Mouse (Mus musculus): ENCODE results near the gene Otud7b.
"Not testable (repeated sequence)": the region's sequence is repeated elsewhere in the genome, so short reads cannot be mapped to it uniquely, and the experiment has no call there.

Otud7b gene

DNA sequence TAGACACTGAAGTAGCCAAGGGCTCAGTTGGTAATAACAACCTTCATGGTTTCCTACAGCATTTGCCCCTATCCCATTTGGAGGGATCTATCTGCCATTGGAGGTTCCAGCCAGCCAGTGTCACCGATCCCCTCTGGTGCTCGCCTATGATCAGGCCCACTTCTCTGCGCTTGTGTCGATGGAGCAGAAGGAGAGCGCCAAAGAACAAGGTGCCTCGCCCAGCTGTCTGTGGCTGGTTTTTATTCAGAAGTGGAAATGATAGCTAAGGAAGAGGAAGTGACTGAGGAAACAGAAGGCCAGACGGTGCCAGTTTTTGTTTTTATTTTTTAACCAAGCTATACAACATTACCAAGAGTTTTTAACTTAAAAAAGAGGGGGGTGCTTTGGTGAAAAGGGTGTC lies 47.5 kb downstream of the Otud7b start:
- DNase-seq: no peak

DNA sequence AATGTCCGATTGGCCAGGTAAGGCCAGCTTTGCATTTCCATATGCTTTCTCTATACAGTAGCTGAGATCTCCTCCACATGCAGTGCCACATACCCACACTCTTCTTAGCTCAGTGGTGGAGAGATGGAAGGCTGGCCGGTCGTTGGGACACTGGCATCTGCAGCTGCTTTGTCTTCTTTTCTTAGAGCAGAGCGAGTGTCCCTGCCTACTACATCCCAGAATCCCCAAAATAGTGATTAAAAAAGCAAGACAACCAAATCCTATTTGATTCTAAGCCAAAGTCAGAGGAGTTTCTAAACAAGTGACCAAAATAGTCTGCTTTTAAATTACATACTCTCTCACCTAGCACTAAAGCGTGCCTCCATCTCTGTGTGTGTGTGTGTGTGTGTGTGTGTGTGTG lies 48.3 kb downstream of the Otud7b start:
- DNase-seq: no peak

DNA sequence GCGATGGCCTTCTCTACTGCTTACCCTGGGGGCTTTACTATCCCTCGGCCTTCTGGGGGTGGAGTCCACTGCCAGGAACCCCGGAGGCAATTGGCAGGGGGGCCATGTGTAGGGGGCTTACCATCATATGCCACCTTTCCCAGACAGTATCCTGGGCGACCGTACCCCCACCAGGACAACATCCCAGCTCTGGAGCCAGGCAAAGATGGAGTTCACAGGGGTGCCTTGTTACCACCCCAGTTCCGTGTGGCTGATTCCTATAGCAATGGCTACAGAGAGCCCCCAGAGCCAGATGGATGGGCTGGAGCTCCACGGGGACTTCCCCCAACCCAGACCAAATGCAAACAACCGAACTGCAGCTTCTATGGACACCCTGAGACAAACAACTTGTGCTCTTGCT lies 51.2 kb downstream of the Otud7b start:
- no peak for DNase-seq

DNA sequence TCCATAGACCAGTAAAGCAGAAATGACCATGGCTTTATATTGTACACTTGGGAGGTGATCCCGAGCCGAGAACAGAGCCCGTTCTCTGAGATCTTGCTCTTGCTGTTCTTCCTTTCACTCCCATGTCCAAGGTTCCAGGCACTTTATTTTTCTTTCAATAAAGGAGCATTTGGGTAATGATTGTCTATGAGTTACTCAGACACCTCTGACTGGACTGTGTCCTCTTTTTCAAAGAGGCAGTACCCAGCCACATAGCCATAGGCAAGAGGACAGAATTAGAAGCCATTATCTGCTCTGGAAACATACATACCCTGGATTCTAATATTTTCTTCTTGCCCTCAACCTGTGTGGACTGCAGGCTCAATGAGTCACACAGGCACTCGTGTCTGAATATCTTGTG lies 55.5 kb downstream of the Otud7b start:
- no peak for DNase-seq

DNA sequence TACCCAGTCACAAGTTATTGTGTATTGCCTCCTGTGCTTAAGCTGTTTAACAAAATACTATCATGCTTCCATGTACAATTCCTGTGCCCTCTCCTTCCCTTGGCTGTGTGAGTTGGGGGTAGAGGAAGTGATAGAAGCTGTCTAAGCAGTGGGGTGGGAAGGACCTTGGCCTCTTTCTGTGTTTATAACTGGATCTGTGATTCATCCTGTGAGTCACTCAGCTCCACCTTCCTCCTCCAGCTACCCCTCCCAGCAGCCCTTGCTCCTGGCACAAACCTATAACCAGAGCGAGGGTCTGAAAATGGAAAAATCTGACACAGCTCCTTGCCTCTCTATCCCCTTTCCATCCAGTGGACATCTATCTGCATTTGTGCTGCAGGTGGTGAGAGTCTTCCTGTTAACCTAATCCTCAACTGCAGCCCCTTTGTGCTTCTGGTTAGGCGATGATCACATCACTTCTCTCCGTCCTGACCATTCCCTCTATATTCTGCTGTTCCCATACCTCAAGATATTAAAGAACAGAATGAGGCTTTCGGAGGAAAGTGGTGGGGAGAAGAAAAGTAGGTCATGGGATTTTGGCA lies 56.0 kb downstream of the Otud7b start:
- no peak for DNase-seq

DNA sequence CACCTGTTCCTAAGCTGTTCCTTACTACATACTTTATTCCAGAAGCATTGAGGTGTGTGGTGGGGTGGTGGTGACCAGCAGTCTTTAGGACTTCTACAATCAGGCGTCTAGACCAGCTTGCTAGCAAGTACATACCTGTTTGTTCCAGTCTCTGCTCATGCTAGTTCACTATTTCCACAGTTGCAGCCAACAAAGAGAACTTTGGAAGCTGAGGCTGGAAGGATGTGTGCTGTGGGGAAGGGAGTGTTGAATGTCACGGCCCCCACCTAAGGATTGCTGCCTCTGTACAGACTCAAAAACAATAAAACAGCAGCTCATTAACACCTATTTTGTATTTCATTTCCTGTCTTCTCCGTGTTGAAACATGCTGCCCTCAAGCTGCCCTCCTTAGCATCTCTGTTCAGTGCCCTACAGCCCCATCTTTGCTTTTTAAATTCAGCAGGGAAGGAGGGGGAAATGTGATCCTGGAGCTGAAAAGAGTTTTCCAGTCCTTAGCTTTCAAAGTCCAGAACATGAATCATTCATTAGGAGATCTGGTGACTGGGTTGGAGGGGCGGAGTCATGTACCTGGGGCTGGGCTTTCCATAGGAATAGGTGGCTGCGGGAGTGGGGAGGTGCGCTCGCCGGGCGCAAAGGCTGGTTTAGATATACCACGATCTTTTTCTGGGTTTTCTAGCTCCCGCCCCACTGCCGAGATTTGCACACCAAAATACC lies 56.6 kb downstream of the Otud7b start:
- DNase-seq: no peak

DNA sequence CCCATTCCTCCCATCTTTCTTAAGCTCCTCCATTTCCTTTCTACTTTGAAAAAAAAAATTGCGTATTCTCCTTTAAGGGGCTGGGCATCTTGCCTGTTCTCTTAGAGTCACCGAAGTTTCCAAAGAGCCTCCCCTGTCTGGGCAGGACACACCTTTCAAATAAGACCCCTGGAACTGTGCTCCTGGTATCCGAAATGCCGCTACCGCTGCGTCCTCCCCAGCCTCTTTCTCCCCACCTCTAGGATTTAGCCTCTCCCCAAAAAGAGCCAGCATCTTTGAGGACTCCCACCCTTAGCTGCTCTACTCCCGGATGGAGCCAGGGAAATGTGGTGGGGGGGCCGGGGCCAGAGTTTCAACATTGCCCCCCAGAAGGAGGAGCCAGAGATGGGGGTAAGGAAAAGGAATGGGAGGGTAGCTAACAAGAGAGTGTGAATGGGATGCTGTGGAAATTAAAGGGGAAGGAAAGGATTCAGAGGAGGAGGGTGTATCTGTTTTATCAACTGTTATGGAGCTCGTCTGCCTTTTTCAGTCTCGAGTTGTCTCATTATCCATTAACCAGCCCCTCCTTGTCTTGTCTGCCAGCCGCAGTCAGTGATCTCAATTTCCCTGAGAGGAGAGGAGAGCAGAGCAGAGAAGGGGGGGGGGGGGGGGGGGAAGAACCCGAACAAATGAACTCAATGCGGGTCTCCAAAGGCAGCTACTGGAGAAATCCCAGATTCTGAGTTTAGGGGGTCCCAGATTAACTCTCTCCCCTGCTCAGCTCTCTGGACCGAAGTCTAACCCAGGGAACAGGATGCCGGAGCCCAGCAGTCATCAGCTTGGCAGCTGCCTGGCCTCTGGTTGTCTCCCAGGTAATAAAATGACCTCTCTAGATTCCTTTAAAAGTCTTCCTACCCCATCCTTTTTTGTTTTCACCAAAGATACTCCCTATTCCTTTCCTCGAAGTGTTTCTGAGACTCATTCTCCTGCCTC lies 57.8 kb downstream of the Otud7b start, which contains the start of gene Mtmr11:
Gene Mtmr11 (plus strand): TSS at position 136 of the 972 bp plus-strand sequence.
- no peak for DNase-seq

DNA sequence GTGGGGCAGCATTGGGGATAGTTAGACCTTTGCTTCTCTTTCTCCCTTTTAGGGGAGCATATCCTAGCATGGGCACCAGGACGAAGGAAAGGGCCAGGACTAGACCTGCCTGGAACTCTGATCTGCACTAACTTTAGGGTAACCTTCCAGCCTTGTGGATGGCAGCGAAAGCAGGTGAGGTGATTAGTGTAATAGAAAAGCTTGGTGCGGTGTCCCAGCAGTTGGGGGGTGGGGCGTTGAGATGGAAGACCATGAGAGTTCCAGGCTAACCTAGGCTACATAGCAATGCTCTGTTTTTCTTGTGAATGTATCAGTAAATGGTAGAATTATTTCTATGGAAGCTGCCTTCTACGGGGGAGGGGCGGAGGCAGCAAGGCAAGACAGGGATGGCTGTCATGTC lies 58.7 kb downstream of the Otud7b start:
- DNase-seq: no peak

DNA sequence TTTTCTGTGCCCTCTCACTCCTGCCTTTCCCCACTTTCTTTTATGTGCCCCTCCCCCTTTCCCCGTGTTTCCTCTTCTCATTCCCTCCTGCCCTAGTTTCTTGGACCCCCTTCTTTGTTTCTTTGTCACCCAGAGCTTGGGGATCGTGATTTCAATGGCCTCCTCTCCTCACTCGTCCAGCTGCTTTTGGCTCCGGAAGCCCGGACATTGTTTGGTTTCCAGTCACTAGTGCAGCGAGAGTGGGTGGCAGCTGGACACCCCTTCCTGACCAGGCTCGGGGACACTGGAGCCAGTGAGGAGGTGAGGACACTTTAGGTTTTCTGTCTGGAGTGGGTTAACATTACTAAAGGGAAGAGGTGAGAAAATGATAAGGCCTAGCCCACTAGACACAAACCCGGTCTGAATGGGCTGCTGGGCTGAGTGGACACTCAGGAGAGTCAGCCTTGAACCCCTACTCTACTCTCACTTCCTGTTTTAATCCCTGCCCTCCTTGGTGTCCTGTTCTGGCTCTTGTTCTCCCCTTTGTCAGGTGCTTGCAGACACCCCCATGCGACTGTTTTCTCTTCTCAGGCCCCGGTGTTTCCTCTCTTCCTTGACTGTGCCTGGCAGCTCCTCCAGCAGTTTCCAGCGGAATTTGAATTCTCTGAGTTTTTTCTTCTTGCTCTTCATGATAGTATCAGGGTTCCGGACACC lies 64.3 kb downstream of the Otud7b start:
- DNase-seq: no peak

DNA sequence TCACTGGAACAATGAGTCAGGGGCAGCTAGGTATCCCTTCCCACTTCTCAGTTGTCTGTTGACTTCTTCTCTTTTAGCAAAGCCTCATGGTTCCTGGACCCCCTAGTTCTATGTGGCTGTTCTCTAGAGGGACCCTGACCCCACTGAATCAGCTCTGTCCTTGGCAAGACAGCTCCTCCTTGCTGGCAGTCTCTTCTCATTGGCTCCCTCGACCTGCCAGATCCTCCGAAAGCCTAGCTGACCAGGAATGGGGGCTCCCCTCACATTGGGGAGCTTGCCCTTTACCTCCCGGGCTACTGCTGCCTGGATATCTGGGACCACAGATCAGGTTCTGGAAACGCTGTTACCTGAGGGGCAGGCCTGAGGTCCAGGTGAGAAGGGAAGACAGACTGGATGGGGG lies 65.9 kb downstream of the Otud7b start:
- no peak for DNase-seq

DNA sequence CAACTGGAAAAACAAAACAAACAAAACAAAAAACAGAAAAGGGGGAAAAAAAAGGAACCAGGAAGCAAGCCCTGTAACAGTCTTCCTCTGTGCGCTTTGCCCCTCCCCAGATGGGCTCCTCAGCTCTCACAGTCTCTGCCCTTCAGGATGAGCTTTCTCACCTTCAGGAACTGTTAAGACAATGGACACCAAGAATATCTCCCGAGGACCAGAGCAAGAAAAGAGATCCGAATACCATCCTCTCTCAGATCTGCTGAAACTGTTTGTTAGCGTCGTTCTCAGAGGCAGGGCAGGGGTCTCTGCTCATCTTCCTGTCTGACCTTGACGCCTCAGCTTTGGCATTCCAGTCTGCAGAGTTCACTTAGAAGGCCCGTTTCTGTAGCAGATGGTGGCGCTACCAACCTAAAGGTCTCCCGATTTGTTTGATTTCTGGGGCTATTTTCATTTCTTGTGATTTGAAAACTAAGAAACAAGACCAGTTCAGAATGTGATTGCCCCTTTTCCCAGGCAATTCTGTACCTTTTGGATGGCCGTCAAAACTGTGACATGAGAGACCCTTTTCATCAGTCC lies 66.7 kb downstream of the Otud7b start:
- peak; percentile 37 for DNase-seq

DNA sequence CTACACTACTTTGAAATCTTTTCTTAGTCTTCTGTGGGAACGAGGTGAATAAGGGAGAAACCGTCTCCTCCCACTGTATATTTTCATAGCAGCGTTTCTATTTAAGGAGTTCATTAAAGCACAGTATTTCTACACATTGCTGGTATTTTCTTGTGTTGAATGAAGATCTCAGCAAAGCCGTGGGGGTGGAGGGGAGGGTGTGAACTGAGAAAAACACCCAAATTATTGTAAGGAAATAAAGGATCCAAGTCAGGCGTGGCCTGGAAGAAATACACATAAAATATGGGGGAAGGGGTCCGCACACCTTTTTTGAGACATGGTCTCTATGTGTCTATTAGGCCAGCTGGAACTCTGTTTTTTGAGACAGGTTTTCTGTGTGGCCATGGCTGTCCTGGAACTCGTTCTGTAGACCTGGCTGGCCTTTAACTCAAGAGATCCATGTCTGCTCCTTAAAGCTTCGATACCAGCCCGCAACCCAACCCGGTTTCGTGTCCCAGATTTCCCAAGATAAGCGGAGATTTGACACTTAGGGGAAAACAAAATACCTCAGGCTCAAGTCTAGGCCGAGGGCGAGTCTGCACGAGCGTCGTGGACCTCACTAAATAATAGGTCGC lies 67.4 kb downstream of the Otud7b start:
- no peak for DNase-seq

DNA sequence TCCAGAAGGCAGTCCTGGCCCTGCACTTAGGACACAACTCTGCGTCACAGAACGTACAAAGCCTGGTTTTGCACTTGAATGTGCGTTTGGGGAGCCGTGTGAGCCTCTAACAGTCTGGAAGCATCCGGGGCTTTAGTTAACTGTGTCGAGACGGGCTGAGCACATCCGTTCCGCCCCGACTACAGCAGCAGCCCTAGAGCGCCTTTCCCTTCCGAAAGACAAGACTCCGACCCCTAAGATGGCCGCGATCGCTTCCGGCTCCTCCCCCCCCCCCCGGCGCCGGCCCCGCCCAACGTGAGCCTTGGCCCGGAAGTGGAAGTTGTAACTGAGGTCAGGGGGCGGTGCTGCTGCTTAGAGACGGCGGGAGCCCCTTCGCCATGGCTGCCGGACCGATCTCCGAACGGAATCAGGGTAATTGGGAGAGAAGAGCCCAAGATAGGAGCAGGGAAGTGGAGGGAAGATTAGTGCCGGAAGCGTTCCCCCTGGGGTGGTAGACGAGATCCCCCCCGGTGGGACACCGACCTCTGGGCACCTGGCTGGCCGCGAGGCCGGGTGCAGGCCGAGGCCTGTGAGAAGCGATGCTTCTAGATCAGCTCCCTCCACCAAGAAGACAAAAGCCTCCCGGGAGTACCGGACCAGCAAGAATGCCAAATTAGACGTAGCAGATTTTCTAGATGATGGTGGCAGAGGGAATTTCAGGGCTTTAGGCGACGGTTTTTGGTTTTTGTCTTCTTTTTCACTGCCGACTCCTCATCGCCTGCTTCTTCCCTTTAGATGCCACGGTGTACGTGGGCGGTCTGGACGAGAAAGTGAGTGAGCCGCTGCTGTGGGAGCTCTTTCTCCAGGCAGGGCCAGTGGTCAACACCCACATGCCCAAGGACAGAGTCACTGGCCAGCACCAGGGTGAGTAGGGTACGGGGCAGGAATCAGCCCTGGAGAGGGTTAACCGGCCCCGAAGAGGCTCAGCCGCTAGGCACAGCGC lies 68.2 kb downstream of the Otud7b start, which contains the start of gene Sf3b4:
Gene Sf3b4 (plus strand): TSS at position 136 of the 982 bp plus-strand sequence.
- DNase-seq: peak; percentile 87

DNA sequence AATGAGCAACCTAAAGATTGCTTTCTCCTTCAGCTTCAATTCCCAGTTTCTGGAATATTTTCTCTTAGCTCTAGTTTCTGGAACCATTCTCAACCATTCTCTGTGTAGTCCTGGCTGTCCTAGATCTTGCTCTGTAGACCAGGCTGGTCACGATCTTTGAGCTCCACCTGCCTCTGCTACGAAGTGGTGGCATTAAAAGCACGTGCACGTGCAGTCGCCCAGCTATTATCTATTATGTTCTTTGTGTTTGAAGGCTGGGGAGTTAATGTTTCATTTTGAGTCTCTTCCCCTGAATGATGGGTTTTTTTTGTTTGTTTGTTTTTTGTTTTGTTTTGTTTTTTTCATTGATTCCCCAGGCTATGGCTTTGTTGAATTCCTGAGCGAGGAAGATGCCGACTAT lies 68.9 kb downstream of the Otud7b start:
- no peak for DNase-seq

DNA sequence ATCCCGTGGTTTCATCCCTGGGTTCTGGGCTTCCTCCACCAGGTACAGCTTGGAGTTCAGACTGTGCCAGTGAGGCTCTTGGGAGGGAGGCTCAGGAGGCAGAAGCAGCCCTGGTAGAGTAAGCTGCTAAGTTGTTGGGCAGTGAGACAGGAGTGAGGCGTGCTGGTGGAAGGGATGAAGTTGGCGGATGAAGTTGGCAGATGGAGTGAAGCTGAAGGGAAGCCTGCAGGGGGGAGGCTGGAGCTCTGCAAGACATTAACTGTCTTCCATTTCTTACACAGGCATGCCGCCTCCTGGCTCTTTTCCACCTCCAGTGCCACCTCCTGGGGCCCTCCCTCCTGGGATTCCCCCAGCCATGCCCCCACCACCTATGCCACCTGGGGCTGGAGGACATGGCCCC lies 69.7 kb downstream of the Otud7b start:
- DNase-seq: not testable (repeated sequence)

DNA sequence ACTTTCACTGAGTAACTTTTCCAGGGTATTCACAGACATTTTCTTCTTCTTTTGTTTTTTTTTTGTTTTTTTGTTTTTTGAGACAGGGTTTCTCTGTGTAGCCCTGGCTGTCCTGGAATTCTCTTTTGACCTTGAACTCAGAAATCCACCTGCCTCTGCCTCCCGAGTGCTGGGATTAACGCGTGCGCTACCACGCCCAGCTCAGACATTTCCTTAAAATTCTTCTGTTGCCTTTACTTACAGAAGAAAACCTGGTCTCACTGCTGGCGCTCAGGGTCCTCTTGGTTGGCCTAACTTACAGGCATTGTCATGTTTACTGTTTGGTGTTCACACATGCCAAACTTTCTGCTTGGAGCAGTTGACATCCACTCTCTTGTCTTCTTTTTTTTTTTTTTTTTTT lies 70.9 kb downstream of the Otud7b start:
- DNase-seq: no peak

DNA sequence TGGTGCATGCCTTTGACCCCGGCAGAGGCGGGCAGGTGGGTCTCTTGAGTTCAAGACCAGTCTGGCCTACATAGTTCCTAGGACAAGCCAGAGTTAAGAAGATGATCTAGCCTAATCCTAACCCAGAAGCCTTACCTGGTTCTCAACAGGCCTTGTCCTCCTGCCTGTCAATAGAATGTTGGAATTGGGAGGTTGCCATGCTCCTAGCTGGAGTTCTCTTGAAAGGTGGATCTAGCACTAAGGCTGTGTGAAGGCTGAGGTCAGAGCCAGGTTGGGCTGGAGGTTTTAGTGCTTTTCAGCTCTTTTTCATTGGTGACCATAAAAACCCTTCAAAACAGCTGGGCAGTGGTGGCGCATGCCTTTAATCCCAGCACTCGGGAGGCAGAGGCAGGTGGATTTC lies 74.1 kb downstream of the Otud7b start:
- no peak for DNase-seq

DNA sequence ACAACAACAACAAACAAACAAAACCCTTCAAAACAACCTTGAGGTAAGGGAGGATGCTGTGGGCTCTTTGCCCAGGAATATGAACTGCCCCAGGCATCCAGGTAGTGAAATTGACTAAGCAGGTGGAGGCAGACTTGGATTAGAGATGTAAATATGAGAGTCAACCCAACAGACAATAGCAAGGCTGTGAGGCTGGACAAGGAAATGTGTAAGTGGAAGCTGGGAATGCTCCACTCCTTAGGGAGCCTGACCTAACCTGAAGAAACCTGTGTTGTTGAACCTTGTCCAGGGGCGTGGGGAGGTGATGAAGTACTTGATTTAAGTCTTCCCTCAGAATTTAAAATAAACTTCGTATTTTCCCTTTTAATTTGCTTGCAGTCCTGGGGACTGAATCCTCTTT lies 74.6 kb downstream of the Otud7b start:
- no peak for DNase-seq

DNA sequence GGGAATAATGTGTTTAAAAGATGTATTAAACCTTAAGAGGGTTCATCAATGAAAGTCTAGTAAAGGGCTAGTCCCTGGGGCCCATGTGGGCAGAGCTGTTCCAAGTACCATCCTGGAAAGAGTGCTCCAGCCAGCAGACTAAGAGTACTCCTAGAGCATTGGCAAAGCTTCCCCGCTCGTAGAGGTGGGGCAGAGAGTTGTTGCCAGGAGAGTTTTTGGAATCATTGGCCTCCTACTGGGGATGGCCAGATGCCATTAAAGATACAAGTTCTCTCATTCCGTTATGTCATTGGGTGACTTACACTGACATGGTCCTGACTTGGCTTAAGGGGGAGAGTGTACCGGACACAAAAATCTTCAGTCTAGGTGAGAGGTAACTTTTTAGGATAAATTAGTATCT lies 75.2 kb downstream of the Otud7b start:
- no peak for DNase-seq

DNA sequence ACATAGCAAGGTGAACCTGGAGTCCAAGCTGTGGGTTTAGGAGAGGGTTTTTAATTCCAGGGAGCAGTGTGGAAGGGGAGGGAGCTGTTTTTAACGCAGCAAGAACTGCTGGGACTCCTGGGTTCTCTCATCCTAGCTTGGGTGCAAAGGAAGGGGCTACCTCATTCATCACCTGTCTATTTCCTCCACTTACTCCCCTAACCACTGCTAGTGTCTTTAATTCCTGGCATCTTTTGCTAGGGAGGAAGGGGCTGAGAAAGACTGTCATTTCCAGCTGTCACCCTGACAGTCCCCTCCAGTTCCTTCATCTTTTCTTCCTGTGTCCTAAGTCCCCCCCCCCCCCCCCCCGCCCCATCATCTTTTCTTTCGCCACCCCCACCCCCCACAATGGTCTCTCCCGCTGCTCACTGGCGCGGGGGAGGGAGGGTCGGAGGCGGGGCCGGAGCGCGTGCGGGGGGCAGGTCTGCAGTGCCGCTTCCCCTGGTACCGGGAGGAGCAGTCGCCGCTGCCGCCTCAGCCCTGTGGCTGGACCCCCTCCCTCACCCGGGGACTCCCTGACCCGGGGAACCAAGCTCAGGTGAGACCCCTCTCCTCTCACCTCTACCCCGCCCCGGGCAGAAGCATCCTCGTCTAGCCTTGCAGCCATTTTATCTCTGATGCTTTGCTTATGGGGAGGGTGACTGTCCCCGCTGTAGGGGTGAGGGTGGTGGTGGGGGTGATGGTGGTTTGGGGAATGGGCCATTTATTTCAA lies 76.6 kb downstream of the Otud7b start, which contains the start of gene Sv2a:
Gene Sv2a (plus strand): TSS at position 425 of the 751 bp plus-strand sequence.
- DNase-seq: peak; percentile 68

Data from thymus, postnatal 14 days (tissue).